Mouse (Mus musculus): Measurements from ENCODE around the gene Adgrf2.

Adgrf2 gene

GRCm38 (mm10) chr17:42741801-42742217 lies at the start of gene Adgrf2:
Gene Adgrf2 (minus strand): TSS chr17:42742179.
- DNase-seq (ENCODE audit: low spot score in 2 of 2), result no peak

DNA sequence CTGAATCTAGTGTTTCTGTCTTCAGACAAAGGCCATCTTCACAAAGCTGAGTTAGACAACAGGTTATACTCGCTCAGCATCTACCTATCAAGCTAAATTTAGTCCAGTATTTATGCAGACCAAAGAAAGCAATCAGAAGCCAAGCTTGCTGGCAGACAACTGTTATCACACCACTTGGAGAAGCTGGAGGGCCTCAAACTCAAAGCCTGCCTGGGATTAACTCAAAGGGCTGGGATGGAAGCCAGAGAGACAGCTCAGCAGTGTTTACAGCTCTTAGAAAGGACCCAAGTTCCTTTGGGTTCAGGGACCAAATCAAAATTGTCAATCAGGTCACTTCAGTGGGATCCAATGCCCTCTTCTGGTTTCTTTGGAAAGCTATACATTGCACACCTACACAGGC lies 48.8 kb upstream of the Adgrf2 start:
- no peak for DNase-seq (ENCODE audit: low spot score in 2 of 2)

GRCm38 (mm10) chr17:42789723-42790122 lies 47.7 kb upstream of the Adgrf2 start:
- DNase-seq (ENCODE audit: low spot score in 2 of 2), result no peak

DNA sequence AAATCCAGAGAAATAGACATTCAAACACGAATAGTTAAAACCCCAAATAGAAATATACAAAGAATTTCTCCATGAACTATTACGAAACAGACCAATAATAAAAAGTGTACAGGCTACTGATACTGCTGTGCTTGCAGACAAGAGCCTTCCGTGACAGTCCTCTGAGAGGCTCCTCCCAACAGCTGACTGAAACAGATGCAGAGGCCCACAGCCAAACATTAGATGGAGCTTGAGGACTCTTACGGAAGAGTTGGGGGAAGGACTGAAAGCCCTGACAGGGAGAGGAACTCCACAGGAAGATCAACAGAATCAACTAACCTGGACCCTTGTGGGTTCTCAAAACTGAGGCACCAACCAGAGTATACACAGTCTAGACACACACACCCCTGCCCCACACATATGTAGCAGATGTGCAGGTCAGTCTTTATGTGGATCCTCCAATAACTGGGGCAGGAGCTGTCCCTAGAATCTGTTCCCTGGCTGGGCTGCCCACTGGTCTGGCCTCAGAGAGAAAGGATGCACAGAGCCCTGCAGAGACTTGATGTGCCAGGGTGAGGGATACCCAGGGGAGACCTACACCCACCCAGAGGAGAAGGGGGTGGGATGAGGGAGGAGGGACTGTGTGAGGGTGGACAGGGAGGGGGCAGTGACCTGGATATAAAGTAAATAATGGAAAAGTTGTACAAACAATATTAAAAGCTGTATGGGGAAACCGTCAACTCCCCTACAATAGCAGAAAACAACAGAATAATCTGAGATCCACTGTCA lies 46.9 kb upstream of the Adgrf2 start:
- DNase-seq (ENCODE audit: low spot score in 2 of 2), result no peak

DNA sequence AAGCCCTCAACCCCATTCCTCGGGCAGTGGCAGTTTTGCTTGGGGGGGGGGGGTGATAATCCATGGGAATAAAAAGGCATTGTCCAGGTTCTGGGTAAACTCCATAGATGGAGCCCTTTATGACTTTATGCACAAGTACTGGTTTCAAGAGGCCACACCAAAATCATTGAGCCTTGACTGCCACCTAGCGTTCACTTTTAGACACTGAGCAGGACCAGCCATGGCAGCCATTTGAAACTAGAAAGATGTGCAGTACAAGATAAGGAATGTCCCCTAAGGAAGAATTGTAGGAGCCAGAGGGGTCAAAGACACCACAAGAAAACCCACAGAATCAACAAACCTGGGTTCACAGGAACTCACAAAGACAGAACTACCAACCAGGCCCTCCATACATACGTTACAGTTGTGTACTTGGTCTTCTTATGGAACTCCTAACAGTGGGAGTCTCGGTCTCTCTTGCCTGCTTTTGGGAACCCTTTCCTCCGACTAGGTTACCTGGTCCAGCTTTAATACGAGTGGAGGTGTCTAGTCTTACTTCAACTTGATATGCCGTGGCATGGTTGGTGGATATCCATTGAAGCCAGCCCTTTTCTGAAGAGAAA lies 40.3 kb upstream of the Adgrf2 start:
- DNase-seq (ENCODE audit: low spot score in 2 of 2), result peak; percentile 48 to 69

DNA sequence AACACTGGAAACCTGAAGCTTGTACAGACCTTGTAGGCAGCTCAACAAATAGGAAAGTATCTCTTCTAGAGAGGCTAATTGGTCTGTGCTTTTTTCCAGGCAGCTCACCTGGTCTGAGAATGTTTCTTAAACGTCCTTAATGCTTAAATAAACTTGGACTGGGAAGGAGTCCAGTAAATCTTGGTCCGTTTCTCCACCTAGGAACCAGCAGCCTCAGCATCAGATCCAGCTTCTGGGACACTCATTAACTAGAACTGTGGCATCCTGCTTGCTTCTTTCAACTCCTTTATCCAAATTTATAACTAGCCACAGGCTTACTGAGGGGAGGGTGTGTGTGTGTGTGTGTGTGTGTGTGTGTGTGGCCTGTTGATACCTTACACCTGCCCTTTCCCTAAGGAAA lies 11.8 kb upstream of the Adgrf2 start:
- no peak for DNase-seq (ENCODE audit: low spot score in 2 of 2)

DNA sequence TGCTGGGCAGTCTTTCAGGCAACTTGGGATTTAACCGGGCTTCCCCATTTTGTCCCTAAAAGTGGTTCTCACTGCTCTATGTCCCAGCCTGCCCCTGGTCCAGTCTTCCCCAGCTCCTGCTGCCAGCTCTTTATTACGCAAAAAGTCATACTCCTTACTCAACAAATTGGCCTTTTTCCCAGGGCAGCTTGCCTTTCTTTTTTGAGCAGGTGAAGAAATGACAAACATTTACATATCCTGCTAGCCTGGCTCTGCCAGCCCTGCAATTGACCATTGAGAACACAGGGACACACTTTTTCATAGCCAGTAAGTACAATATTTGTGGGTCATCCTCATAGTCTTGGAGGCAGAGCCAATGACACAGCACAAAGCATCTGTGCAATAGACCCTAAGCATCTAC lies 10.2 kb upstream of the Adgrf2 start:
- DNase-seq (ENCODE audit: low spot score in 2 of 2), result no peak

DNA sequence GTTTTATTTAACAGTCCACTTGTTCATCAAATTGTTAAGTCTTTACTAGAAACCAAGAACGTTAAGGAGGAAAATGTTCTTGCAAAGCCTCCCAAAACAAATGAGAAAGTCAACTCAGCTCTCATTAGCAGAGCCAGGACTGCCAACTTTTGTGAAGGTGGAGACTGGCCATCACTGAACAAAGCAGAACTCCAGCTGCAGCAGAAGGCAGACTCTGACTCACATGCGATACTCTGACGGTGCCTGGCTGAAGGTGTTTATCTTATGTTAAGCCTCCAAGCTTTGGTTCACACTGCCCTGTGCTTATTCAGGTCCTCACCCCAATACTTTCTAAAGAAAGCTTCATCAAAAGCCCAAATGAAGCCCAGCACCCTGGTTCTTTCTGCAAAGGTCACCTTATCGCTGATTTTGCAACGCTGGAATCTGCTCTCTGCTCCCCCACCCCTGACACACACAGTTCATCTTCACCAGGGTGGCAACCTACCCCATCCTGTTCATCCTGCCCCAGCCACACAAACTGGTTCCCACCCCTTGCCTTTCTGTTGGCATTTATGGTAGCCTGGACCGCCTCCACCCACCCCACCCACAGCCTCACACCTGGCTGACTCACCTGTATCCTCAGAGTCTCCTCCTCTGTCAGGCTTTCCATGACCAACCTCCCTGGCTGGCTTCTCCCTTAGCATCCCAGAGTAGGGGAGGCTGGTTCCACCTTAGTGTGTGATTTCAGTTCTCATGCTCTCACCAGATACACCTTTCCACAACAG lies 3.9 kb upstream of the Adgrf2 start:
- DNase-seq (ENCODE audit: low spot score in 2 of 2), result no peak

DNA sequence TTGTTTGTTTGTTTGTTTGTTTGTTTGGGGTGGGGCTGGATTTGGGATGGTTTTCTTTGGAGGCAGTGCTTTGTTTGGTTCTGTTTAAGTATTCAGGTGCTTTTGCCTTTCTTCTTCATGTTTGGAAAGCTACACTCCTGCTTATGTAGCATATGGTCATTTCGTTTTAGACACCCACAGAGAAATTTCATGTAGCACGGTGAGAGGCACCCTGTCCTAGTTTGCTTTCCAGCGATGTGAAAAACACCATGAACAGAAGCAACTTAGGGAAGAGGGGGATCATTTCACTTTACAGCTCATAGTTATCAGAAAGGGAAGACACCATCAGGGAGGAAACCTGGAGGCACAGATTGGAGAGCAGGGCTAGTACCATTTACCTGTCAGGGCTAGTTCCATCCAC lies 844 bp upstream of the Adgrf2 start:
- DNase-seq (ENCODE audit: low spot score in 2 of 2), result peak in 1 of 2 experiments; percentile 16

GRCm38 (mm10) chr17:42738794-42739193 lies 3.2 kb downstream of the Adgrf2 start:
- no peak for DNase-seq (ENCODE audit: low spot score in 2 of 2)

GRCm38 (mm10) chr17:42717161-42717560 lies 24.8 kb downstream of the Adgrf2 start:
- DNase-seq (ENCODE audit: low spot score in 2 of 2), result no peak

DNA sequence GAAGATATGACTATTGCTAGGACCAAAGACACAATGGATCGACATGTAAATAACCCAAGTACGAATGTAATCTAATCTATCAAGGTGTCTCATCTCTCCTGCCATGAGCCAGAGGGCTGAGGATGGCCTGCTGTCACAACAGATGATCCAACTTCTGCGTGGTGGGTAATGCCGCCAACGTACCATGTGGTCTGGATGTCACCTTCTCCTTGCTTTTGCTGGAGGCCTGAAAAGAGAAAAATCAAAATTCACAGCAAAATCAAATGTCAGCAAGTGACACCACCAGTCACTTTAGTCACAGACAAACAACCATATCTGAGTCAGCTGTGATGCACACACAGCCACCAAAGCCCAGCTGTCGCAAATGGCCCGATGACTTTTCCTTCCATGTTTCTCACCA lies 27.0 kb downstream of the Adgrf2 start:
- DNase-seq (ENCODE audit: low spot score in 2 of 2), result no peak

- DNase-seq (ENCODE audit: low spot score in 2 of 2), result peak in 1 of 2 experiments; percentile 29
These were observed 31.3 kb downstream of the Adgrf2 start for GRCm38 (mm10) chr17:42710717-42711116.

DNA sequence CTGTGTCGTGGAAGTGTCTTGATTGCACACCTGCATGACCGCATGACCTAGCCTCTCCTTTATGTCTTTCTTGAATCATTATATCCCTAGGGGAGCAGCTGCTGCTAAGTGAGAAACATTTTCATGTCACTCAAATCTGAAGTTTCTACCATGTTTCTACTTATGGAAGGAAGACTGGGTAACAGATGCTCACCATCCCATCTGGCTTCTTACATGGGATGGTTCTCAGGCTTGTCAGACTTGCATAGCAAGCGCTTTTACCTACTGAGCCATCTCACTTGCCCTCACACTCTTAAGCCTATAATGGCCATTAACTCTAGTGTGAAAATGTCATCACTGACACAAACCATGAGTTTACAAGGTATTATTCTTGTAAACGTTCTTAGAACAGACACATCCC lies 36.4 kb downstream of the Adgrf2 start:
- DNase-seq (ENCODE audit: low spot score in 2 of 2), result no peak

GRCm38 (mm10) chr17:42702198-42702597 lies 39.8 kb downstream of the Adgrf2 start:
- no peak for DNase-seq (ENCODE audit: low spot score in 2 of 2)

DNA sequence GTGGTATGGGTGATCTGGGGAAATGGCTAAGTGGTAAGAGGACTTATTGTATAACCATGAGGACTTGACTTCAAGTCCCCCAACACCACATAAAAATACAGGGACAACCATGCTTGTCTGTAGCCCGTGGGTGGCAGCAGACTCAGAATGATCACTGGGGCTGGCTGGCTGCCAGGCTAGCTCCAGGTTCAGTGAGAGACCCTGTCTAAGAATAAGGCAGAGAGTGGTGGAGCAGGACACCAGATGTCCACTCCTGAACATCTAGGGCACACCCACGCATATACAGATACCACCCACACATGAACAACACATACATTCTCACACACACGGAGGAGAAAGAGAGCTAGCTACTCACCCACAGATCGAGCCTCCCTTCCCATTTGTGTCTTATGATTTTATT lies 47.2 kb downstream of the Adgrf2 start:
- DNase-seq (ENCODE audit: low spot score in 2 of 2), result peak in 1 of 2 experiments; percentile 46

DNA sequence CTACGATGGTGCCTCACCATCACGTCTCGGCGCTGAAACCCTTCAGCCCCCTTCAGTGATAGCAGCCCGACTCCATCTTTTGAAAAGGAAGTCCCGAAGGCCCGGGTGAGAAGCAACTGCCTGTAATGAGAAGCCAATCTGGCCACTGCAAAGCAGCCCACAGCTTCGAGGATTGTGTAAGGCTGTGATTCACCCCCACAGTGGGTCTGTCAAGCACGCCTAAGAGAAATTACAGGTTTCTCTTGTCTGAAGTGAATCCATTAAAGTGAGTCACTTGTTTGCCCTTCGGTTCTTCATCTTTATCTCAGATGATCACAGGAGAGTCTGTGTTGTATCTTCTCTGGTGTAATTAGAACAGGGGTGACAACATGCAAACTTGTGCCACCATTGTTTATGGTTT lies 49.8 kb downstream of the Adgrf2 start, which contains the start of gene Adgrf4:
Gene Adgrf4 (minus strand): TSS at position 149 of the 400 bp plus-strand sequence.
- no peak for DNase-seq (ENCODE audit: low spot score in 2 of 2)

- DNase-seq (ENCODE audit: low spot score in 2 of 2), result no peak
These were observed 51.4 kb downstream of the Adgrf2 start for GRCm38 (mm10) chr17:42690531-42690930.

All from right cerebral cortex, postnatal 36 days (tissue).